Mouse (Mus musculus) liver, embryonic 14.5 days (tissue): ENCODE data around the gene Ttc21a. TPM values are rescaled to one million over a fixed set of nuclear protein-coding genes. Genes with fewer than 3 reads are reported as not detected.

ENCODE experiments used
- ATAC-seq: fragments of 200-750 bp; cut with Nextera tagmentation; 2 replicates; pipeline ENCODE4 v1.8.0; 2017; ENCODE audit warnings: moderate number of reproducible peaks, mild to moderate bottlenecking, moderate library complexity; ENCODE audit not compliant: insufficient read depth
- DNase-seq, 3 experiments: peaks; one replicate each; pipeline ENCODE4 v3.0.0-alpha.2; 2012 to 2013; ENCODE audit warnings: low read depth in 3 of 3, low spot score in 3 of 3
- H3K27ac ChIP-seq: fragments of 300-500 bp; sonication (generic); 2 replicates; pipeline ENCODE4 v1.5.1; 2014; ENCODE audit warnings: moderate library complexity, mild to moderate bottlenecking, control low read depth, inconsistent platforms
- H3K27me3 ChIP-seq: fragments of 300-500 bp; sonication (generic); 2 replicates; pipeline ENCODE4 v1.6.1; 2014; ENCODE audit warnings: mild to moderate bottlenecking, low read length, moderate library complexity; ENCODE audit not compliant: control insufficient read depth, insufficient read depth
- H3K36me3 ChIP-seq: fragments of 300-500 bp; sonication (generic); replicated peaks from 2 replicates; pipeline ENCODE4 v1.6.1; 2014; ENCODE audit warnings: low read depth; ENCODE audit not compliant: control insufficient read depth, insufficient read depth
- H3K4me1 ChIP-seq, 2 experiments: fragments of 200-500 bp in 1 of 2; fragments of 300-500 bp in 1 of 2; sonication (generic) in 1 of 2; replicated peaks; 2 replicates each; pipeline ENCODE4 v1.6.1; 2012 to 2014; ENCODE audit warnings: antibody characterized with exemption in 1 of 2, inconsistent platforms in 1 of 2, low read length in 1 of 2; ENCODE audit not compliant: control insufficient read depth in 2 of 2, insufficient read depth in 2 of 2
- H3K4me2 ChIP-seq: fragments of 300-500 bp; sonication (generic); 2 replicates; pipeline ENCODE4 v1.6.1; 2014; ENCODE audit warnings: low read depth, mild to moderate bottlenecking, control low read depth, moderate library complexity
- H3K4me3 ChIP-seq, 2 experiments: fragments of 200-500 bp in 1 of 2; fragments of 300-500 bp in 1 of 2; sonication (generic) in 1 of 2; 2 replicates each; pipeline ENCODE4 v1.5.1; 2012 to 2014; ENCODE audit warnings: low read depth in 2 of 2, low read length in 2 of 2, mild to moderate bottlenecking in 2 of 2, control low read depth in 1 of 2, inconsistent platforms in 1 of 2, moderate library complexity in 1 of 2; ENCODE audit not compliant: insufficient read depth in 1 of 2
- H3K9ac ChIP-seq: fragments of 300-500 bp; sonication (generic); replicated peaks from 2 replicates; pipeline ENCODE4 v1.6.1; 2014; ENCODE audit warnings: mild to moderate bottlenecking, control low read depth, moderate library complexity
- H3K9me3 ChIP-seq: fragments of 300-500 bp; sonication (generic); 2 replicates; pipeline ENCODE4 v1.6.1; 2016; ENCODE audit warnings: low read length, mixed read lengths; ENCODE audit not compliant: control insufficient read depth
- CTCF ChIP-seq: IDR thresholded peaks from 2 replicates; pipeline ENCODE4 v1.5.1; 2016; ENCODE audit warnings: antibody characterized with exemption, low read depth, control low read depth
- EP300 ChIP-seq: IDR thresholded peaks from 2 replicates; pipeline ENCODE4 v1.6.1; 2016; ENCODE audit warnings: antibody characterized with exemption, low read depth
- WGBS: fragments of 180-500 bp; shearing (Covaris S2); extraction: QIAGEN DNeasy Blood & Tissue Kit; methylation state at CpG from one replicate; pipeline ENCODE4 v1.1.7; 2014; ENCODE audit not compliant: insufficient replicate concordance; 5-methylcytosine and 5-hydroxymethylcytosine counted together
- polyA plus RNA-seq, 2 experiments: library from polyadenylated mRNA; depleted of rRNA in 1 of 2; stranded (reverse) in 1 of 2; unstranded in 1 of 2; fragments of >200 nt; fragmentation: Nextera tagmentation in 1 of 2; extraction: Ambion mirVana in 1 of 2; gene quantifications; 2 replicates each; pipeline versions ENCODE4 v1.2.1 to v1.2.3; 2012 to 2014

Gene Ttc21a
- polyA plus RNA-seq, 2 experiments: 0.11 to 0.22 TPM

DNA sequence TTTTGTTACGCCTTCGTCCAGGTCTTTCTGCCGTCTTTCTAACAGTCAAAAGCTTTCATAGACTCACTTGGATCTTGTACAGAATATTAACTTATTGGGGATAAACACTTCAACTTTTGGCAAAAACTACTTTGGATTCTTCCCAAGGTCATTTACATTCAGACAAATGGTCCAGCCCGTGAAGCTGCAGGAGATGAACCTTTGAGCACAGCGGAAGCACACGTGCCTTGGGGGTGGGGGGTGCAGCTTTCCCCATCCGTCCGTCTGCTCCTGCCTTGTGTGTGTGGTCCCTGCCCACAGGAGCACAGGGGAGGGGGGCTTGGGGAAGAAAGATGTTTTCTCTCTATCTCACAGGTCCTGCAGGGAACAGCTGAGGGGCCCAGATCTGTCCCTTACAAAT, 11.7 kb upstream of the Ttc21a start:
- ATAC-seq (no peak), DNase-seq (no peak)
- Histone ChIP-seq H3K4me1 (no peaks in the 10 kb centered on the region), H3K9me3 (no peaks in the 10 kb centered on the region), H3K36me3 (peaks cover 45% of the 10 kb centered on the region), H3K27me3 (no peaks in the 10 kb centered on the region), H3K27ac (no peak overlapping the region), H3K4me2 (no peak overlapping the region), H3K4me3 (no peak overlapping the region), H3K9ac (no peak overlapping the region)
- 59% methylated on average over 8 of the region's 8 CpGs for WGBS
- TF ChIP-seq CTCF: no peak

DNA sequence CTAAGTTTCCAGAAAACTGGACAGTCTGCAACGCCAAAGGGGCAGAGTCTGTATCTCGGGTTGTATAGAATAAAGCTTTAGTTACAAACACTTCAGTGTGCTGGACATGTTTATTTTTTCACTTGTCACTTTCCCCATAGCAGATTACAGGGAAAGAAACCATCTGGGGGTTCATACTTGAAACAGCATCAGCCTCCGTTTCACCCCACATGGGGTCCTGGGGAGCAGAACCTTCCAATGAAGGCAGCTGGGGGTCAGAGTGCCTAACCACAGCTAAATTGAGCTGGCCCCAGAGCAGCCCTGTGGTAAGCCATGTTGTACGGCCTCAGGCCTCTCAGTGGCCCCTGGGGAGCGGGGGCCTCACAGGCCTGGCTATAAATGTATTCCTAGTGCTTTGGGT, 10.9 kb upstream of the Ttc21a start:
- Histone ChIP-seq H3K4me3 (no peak overlapping the region), H3K27me3 (no peaks in the 10 kb centered on the region), H3K4me1 (no peaks in the 10 kb centered on the region), H3K9me3 (no peaks in the 10 kb centered on the region), H3K36me3 (peaks cover 41% of the 10 kb centered on the region), H3K9ac (no peak overlapping the region), H3K27ac (no peak overlapping the region), H3K4me2 (no peak overlapping the region)
- ATAC-seq (no peak), DNase-seq (no peak)
- TF ChIP-seq EP300 (no peak), CTCF (no peak)
- 76% methylated on average over 5 of the region's 5 CpGs for WGBS

DNA sequence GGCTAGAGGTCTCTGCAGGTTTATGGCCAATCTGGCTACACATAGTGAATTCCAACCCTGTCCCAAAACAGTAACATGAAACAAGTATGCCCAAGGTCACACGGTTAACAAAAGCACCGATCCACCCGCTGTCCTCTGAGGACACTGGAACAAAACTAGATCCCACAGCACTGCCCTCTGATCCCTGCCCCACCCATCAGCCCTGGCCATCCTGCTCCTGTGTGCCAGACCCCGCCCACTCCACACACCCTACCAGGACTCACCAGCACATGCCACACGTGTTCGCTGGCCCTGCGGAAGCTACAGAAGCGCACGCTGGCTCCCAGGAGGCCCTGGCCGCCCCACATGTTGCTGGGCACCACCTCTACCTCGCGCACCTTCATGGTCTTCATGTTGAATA, 5.0 kb upstream of the Ttc21a start:
- Histone ChIP-seq H3K4me3 (no peak overlapping the region), H3K4me1 (peaks cover 4 to 10% of the 10 kb centered on the region in 2 experiments; a peak in 3 of 4 replicates), H3K27ac (no peak overlapping the region), H3K9ac (no peak overlapping the region), H3K9me3 (no peaks in the 10 kb centered on the region), H3K27me3 (no peaks in the 10 kb centered on the region), H3K36me3 (peaks cover 16% of the 10 kb centered on the region), H3K4me2 (no peak overlapping the region)
- no peak for TF ChIP-seq EP300
- TF ChIP-seq CTCF: no peak
- no peak for ATAC-seq
- DNase-seq: no peak
- 80% methylated on average over 12 of the region's 12 CpGs for WGBS

DNA sequence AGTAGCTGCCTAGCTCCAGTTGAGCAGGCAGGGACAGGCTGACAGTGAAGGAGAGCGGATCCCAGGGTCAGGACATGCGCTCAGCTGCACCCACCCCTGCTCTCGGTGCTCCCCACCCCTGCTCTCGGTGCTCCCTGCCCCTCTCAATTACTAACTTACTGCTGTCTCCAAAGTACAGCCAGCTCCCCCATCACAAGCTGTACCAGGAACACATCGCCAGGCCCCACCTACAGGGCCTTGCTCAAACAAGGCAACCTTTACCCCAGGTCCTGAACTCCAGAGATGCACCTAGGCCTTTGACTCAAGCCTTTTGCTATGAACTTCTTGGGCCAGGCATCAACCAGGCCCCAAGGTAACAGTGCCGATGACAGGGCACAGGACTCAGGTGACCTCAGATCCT, 3.7 kb upstream of the Ttc21a start:
- no peak for ATAC-seq
- Histone ChIP-seq H3K27me3 (no peaks in the 10 kb centered on the region), H3K27ac (no peak overlapping the region), H3K4me1 (peaks cover 4 to 14% of the 10 kb centered on the region in 2 experiments; a peak in 3 of 4 replicates), H3K4me3 (no peak overlapping the region), H3K9ac (no peak overlapping the region), H3K36me3 (peaks cover 4% of the 10 kb centered on the region; the same call in 1 of the 2 replicates), H3K4me2 (no peak overlapping the region), H3K9me3 (no peaks in the 10 kb centered on the region)
- 75% methylated on average over 6 of the region's 6 CpGs for WGBS
- DNase-seq: no peak
- TF ChIP-seq CTCF (no peak), EP300 (no peak)

DNA sequence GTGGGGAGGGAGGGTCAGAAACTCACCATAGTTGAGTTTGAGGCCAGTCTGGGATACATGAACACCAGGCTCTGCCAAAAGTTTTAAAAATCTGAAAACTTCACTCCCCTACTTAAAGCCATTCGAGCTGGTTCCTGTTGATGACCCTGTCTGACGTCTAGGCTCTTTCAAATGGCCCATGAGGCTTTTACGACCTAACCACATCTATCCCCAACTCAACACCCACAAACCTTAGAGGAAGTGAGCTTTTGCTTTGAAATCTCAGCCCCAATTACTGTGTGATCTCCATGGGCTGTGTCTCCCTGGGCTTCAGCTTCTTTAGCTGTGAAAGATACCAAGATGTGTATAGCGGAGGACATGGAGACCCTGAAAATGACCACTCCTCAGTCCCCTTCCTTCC, 1.1 kb downstream of the Ttc21a start:
- H3K9me3 ChIP-seq: no peaks in the 10 kb centered on the region
- H3K27me3 ChIP-seq: no peaks in the 10 kb centered on the region
- DNase-seq (no peak), ATAC-seq (no peak)
- no peak overlapping the region for H3K27ac ChIP-seq
- 22% methylated on average over 4 of the region's 4 CpGs for whole genome bisulfite sequencing
- H3K9ac ChIP-seq: no peak overlapping the region
- no peak overlapping the region for H3K4me2 ChIP-seq
- H3K4me1 ChIP-seq: peaks cover 4 to 14% of the 10 kb centered on the region in 2 experiments; a peak in 3 of 4 replicates
- H3K36me3 ChIP-seq: no peaks in the 10 kb centered on the region
- H3K4me3 ChIP-seq: no peak overlapping the region
- TF ChIP-seq CTCF (no peak), EP300 (no peak)
